Mouse (Mus musculus): ENCODE data around the gene Sprr4.
"Not testable (repeated sequence)": the region's sequence is repeated elsewhere in the genome, so short reads cannot be mapped to it uniquely, and the experiment has no call there.

The Sprr4 gene

DNA sequence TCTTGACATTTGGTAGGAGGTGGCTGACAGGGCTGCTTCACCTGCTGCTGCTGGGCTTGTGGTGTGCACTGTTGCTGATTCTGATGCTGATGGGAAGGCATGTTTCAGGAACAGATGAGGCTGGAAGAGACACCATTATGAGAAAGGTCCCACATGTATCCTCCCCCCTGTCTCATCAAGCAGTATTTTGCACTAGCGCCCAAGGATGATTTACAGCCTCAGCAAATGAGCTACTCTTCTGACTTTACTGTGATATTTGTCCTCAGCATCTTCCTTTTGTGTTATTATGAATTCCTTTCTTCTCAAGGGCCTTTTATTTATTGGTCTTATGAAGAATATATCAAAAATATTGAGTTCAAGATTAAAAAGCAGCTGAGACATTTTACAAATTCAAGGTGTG, at the start of gene Sprr4:
TSS of gene Sprr4 (minus strand) at position 101 of the 400 bp plus-strand sequence.
- no peak for DNase-seq (ENCODE audit: low read depth, low spot score)

DNA sequence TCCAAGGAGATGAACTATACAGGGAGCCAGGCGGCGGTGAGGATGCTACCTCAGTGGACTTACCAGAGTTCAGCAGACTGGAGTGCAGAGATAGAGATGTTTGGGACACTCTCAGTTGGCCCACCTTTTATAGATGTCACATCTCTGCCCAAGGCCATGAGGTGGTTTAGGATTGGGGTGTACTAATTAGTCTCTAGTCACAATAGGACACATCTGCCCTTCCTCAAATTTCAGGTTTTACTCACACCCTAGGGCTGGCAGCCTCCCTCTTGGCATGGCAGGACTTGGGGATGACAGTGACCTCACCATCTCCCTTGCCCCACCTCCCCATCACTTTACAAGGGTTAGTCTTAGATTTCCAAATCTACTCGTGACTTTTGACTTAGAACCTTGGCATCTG, 34.1 kb upstream of the Sprr4 start, which contains the start of gene 2310046K23Rik:
TSS of gene 2310046K23Rik (minus strand) at position 101 of the 400 bp plus-strand sequence.
- no peak for DNase-seq (ENCODE audit: low read depth, low spot score)

DNA sequence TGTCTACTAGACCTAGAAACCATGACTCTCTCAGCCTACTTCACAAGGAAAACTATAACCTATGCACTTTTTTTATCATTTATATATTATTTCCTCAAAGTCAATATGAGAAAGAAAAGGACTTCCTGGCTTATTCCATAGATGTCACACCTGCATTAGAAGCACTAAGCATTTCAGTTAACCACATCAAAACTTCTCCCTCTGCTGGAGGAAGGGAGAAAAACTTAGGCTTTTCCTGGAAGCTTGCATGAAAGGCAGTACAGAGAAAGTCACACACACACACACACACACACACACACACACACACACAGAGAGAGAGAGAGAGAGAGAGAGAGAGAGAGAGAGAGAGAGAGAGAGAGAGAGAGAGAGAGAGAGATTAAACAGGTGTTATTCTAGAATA, 12.0 kb upstream of the Sprr4 start:
- DNase-seq (ENCODE audit: low read depth, low spot score), result no peak

DNA sequence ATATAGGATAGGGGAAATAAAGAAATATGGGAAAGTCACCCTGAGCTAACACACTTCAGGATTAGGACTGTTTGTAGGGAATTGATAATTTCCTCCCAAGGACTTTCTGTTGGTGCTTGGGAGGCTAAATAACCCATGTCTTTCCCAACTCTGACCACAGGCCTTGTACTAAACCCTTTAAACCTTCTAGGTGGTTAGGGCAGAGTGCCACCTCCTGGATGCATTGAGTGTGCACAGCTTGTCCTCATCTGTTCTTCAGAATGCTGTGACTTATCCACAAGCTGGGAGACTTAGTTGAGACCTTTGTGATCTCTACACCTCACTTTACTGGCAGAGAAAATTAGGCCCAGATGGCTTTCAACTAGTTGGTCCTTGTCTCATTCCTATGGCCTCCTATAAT, 10.5 kb upstream of the Sprr4 start:
- DNase-seq (ENCODE audit: low read depth, low spot score), result no peak

DNA sequence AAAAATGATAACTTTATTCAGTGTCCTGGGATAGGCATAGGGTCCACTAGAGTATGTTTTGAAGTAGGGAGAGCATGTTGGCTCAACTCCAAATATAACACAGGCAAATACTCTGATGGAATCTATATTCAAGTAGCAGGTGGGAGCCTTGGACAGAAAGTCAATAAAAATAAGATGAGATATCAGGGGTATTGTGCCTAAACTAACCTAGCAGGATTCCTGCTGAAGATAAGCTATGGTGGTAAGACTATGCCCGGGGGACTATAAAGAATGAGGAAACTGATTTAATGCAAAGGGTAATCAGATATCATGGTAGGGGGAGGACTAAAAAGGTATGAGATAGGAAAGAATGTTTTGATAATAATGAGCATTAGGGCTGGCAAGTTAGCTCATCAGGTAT, 7.9 kb upstream of the Sprr4 start:
- DNase-seq (ENCODE audit: low read depth, low spot score), result no peak

DNA sequence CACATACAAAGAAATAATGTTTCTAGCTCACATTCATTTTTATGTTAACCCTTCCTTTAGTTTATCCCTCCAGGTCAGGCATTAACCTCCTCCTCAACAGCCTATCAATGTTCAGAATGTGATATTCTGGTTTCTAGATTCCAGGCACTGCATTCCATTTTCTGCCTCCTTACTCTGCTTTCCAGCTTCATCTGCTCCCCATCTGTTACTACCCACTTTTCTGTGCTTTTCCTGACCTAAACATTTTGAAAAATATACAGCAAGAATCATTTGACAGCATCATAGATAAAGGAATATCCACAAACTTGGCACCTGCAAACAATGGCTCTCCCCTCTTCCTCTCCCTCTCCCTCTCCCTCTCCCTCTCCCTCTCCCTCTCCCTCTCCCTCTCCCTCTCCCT, 3.2 kb upstream of the Sprr4 start:
- no peak for DNase-seq (ENCODE audit: low read depth, low spot score)

DNA sequence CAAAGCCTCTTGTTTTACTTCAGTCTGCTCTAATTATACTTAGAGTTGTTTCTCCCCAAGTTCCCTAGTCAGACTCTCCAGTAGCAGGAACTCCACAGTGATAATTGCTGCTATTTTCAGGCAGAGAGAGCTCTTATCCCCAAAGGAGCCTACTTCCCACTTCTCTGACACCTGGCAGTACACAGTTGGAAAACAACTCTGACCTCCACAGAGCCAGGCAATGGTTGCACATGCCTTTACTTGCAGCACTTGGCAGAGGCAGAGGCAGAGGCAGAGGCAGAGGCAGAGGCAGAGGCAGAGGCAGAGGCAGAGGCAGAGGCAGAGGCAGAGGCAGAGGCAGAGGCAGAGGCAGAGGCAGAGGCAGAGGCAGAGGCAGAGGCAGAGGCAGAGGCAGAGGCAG, 10.0 kb downstream of the Sprr4 start:
- DNase-seq (ENCODE audit: low read depth, low spot score), result not testable (repeated sequence)

DNA sequence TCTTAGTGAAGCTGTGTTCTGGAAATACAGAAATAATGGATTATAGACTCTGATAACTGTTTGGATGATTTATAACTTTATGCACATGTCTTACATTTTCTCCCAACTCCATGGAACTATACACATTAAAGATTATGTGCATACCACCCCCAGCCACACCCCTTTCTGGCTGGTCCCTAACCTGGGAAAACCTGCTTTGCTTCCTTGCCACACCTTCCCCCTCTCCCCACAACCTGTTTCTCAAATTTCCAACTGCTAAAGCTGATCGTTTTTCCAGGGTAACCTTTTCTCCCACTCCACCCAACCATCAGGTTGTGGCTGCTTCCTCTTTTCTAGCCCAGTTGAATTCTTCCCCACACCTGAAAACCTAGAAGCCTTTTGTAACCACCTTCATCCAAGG, 14.0 kb downstream of the Sprr4 start:
- DNase-seq (ENCODE audit: low read depth, low spot score), result no peak

DNA sequence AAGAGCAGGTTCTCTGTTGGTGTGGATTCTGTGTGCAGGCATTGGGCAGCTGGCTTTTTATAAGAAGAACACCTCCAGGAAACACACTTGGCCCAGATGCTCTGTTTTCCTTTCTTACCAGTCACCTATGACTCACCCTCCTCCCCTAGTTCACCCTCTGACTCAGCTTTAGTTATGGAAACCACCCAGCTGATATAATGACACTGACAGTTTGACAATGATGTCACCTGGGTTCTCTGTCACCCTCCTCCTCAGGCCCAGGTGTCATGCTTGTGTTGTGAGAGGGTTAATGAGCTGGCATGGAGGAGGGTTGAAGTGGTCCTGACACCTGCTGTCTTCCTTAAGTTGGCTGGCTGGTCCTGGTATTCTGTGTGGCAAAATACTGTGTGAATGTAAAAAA, 14.4 kb downstream of the Sprr4 start, which contains the start of gene Sprr1a:
TSS of gene Sprr1a (minus strand) at position 33 of the 400 bp plus-strand sequence.
- DNase-seq (ENCODE audit: low read depth, low spot score), result no peak

DNA sequence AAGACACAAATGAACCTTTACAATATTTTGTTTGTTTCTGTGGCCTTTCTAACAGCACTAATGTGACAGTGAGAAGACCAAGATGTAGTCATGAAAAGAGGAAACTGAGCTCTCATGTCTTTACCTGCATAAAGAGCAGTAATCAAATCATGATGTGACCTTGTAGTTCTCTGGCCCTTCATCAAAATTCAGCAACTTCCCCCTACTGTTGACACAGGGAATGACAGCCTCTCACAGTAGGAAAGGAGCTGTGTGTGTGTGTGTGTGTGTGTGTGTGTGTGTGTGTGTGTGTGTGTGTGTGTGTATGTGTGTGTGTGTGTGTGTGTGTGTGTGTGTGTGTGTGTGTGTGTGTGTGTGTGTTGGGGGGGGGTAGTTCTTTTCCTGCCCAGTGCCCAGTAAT, 19.0 kb downstream of the Sprr4 start:
- DNase-seq (ENCODE audit: low read depth, low spot score), result not testable (repeated sequence)

DNA sequence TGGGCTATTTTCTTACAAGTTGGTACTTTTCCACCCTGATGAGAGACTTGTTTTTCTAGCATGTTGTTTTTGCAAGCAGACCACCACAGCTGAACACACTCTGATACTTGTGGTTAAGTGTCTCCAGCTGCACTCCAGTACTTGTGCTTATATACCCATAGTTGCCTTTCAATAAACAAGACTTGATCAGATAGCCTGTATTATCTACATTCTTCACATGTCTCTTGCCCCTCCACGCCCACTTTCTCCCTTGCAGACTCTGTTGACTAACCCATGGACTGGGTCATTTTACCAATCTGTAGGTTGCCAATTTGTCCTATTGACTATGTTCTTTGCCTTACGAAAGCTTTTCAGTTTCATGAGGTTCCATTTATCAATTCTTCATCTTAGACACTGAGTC, 30.2 kb downstream of the Sprr4 start:
- no peak for DNase-seq (ENCODE audit: low read depth, low spot score)

DNA sequence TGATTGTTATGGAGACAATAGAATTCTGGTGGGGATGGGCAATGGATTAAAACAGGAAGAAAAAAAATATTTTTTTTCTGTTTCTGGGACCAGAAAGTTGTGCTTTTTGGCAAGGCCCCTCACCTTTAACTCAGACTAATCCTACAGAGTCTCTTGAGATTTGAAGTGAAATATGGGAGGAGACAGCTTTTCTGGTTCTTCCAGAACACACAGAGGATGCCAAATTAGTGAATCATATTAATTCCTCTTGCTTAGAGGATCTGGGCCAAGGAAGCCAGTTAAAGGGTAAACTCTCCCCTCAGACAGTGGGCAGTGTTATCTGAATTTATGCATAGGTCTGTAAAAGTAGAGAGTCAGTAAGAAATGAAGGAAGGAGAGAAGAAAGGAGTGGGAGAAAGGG, 32.9 kb downstream of the Sprr4 start:
- DNase-seq (ENCODE audit: low read depth, low spot score), result no peak

DNA sequence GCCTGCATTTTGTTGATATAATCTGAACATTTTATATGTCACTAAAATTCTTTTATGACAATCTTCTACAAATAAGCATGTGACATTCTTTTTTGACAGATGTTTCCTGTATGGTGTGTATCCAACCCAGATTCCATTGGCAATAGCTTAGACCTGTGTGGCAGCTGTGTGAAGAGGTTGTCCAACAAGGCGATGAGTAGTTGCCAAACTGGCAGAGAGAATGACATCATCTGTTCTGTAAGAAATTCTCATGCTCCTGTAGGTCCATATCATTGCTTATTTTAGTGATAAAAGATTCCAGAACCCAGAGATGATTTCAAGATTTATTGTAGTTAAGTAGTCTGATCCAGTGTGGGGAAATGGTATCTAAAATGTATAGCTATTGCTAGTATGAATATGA, 33.7 kb downstream of the Sprr4 start:
- no peak for DNase-seq (ENCODE audit: low read depth, low spot score)

DNA sequence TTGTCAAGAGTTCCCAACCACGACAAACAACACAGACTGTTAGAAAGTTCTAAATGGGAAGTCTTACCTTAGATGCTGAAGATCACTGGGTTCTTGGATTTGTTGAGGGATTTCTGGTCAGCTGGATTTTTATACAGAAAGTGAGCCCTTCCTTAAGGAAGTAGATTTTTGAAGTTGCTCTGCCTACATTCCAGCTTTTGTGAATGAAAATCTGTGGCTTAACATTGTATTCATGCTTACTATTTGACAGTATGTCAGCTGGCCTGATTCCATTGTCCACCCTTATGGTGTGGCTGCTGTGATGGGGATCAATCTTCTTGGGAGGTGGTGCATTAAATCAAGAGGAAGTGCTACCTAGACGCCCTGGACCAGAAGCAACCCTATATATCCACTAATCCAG, 41.7 kb downstream of the Sprr4 start, which contains the start of gene Sprr3:
TSS of gene Sprr3 (minus strand) at position 101 of the 400 bp plus-strand sequence.
- no peak for DNase-seq (ENCODE audit: low read depth, low spot score)

DNA sequence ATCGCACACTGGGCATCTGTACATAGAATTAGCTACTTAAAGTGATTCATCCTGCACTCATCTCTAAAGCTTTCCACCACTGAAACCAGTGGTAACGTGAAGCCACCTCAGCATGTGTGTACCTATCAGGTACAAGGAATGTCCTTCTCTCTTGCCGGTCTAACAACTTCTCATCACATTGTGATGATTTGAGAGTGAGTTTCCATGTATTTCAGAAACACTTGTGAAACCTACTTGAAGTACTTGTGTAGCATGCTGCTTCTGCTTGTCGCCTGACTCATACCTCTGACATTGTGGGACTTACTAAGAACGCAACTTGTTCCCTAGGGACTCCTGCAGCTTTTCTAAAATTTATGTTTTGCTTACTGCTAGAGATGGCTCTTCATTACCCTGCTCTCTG, 45.1 kb downstream of the Sprr4 start:
- no peak for DNase-seq (ENCODE audit: low read depth, low spot score)

Data from skeletal muscle tissue, adult 2 months (tissue).